Mouse (Mus musculus) forebrain, embryonic 16.5 days (tissue): Measurements from ENCODE around the gene Klhl30. TPM values are rescaled to one million over a fixed set of nuclear protein-coding genes. Genes with fewer than 3 reads are reported as not detected.

Experiments
- ATAC-seq: fragments of 200-750 bp; cut with Nextera tagmentation; 2 replicates; pipeline ENCODE4 v1.8.0; 2017; ENCODE audit warnings: mild to moderate bottlenecking, moderate library complexity
- H3K27ac ChIP-seq: fragments of 300-500 bp; sonication (generic); 2 replicates; pipeline ENCODE4 v1.5.1; 2014; ENCODE audit warnings: low read length, control low read depth
- H3K27me3 ChIP-seq: fragments of 300-500 bp; sonication (generic); replicated peaks from 2 replicates; pipeline ENCODE4 v1.6.1; 2014; ENCODE audit warnings: low read length; ENCODE audit not compliant: control insufficient read depth, insufficient read depth
- H3K36me3 ChIP-seq: fragments of 300-500 bp; sonication (generic); 2 replicates; pipeline ENCODE4 v1.6.1; 2014; ENCODE audit not compliant: control insufficient read depth, insufficient read depth
- H3K4me1 ChIP-seq: fragments of 300-500 bp; sonication (generic); replicated peaks from 2 replicates; pipeline ENCODE4 v1.6.1; 2014; ENCODE audit warnings: low read length; ENCODE audit not compliant: control insufficient read depth, insufficient read depth
- H3K4me2 ChIP-seq: fragments of 300-500 bp; sonication (generic); 2 replicates; pipeline ENCODE4 v1.6.1; 2014; ENCODE audit warnings: mild to moderate bottlenecking, low read length, control low read depth
- H3K4me3 ChIP-seq: fragments of 300-500 bp; sonication (generic); replicated peaks from 2 replicates; pipeline ENCODE4 v1.5.1; 2014; ENCODE audit warnings: mild to moderate bottlenecking, low read length, control low read depth
- H3K9ac ChIP-seq: fragments of 300-500 bp; sonication (generic); replicated peaks from 2 replicates; pipeline ENCODE4 v1.6.1; 2014; ENCODE audit warnings: low read depth, low read length, control low read depth
- H3K9me3 ChIP-seq: fragments of 300-500 bp; sonication (generic); 2 replicates; pipeline ENCODE4 v1.6.1; 2016; ENCODE audit warnings: low read length; ENCODE audit not compliant: control insufficient read depth
- WGBS: fragments of 180-500 bp; shearing (Covaris S2); extraction: QIAGEN DNeasy Blood & Tissue Kit; methylation state at CpG from one replicate; pipeline ENCODE4 v1.1.7; 2014; 5-methylcytosine and 5-hydroxymethylcytosine counted together
- polyA plus RNA-seq: library from polyadenylated mRNA; unstranded; fragments of >200 nt; fragmentation: Nextera tagmentation; extraction: Ambion mirVana; gene quantifications from 2 replicates; pipeline ENCODE4 v1.2.1, GENCODE M21; 2015

The Klhl30 gene
- polyA plus RNA-seq, 1 experiment from 2014 or later, result not detected

DNA sequence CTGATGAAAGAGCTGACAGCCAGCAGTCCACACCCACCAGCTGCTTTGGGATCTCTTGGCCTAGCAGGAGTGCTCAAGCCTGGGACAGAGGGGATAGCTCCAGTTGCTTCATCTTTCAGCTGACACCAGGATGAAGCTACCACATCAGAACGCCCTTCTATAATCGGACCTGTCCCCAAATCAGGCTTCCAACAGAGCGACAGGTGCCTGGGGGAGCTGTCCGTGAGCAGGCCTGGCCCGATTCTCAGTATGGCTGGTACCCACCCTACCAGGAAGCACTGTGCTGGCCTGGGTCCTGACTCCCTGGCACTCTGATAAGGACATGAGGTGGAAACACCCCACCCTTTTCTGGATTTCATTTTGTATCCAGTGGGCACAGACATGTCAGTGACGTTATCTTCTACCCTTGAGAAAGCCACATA, 22.6 kb downstream of the Klhl30 start:
- Histone ChIP-seq H3K9ac (no peak overlapping the region), H3K4me3 (no peak overlapping the region), H3K9me3 (no peaks in the 10 kb centered on the region), H3K27me3 (no peaks in the 10 kb centered on the region), H3K4me2 (no peak overlapping the region), H3K27ac (no peak overlapping the region), H3K4me1 (no peaks in the 10 kb centered on the region), H3K36me3 (peaks cover 45% of the 10 kb centered on the region)
- no peak for ATAC-seq
- 91% methylated on average over 6 of the region's 6 CpGs for WGBS

DNA sequence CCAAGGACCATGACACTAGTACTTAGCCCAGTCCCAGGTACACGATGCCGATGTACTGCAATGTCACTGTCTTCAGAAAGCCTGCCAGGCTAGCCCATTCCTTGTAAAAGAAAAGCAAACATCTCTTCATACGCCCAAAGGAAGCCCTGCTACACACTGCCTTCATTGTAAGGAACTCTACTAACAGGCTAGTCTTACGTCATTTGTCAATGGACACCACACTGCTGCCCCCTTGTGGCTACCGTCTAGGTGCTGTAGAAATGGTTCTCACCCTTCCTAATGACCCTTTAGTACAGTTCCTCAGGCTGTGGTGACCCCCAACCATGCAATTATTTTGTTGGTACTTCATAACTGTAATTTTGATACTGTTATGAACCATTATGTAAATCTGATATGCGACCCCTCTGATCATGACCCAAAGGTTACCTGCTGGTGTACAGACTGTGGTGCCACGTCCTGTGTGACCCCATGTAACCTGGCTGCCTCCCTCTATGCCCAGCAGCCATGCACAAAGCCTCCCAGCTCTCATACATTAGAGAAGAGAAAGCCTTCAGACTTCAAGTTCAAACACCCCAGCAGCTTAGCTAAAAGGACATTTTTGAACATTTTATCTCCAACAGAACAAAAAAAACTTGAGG, 29.8 kb downstream of the Klhl30 start:
- H3K4me2 ChIP-seq, result no peak overlapping the region
- no peaks in the 10 kb centered on the region for H3K4me1 ChIP-seq
- no peak overlapping the region for H3K9ac ChIP-seq
- H3K9me3 ChIP-seq, result no peaks in the 10 kb centered on the region
- WGBS, result 58% methylated on average over 7 of the region's 7 CpGs
- ATAC-seq, result peak; percentile 61; the same call in 1 of the 2 replicates
- no peaks in the 10 kb centered on the region for H3K27me3 ChIP-seq
- peaks cover 61% of the 10 kb centered on the region for H3K36me3 ChIP-seq
- no peak overlapping the region for H3K4me3 ChIP-seq
- no peak overlapping the region for H3K27ac ChIP-seq

DNA sequence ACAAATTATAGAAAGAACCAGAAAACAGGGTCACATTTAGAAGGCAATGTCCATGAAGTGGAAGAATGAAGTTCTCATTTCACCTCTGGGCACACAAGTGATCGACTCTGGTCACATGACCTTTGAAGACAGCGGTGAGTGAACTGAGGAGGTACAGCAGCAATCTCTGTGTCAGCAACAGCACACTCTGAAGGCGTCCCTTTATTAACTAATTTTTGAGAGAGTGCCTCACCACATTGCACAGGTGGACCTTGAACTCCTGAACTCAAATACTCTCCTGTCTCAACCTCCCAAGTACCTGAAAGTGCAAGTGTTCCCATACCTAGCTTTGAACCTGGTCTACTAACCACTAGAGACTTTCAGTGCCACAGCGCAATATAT, 30.3 kb downstream of the Klhl30 start:
- WGBS, result 91% methylated on average over 4 of the region's 4 CpGs

DNA sequence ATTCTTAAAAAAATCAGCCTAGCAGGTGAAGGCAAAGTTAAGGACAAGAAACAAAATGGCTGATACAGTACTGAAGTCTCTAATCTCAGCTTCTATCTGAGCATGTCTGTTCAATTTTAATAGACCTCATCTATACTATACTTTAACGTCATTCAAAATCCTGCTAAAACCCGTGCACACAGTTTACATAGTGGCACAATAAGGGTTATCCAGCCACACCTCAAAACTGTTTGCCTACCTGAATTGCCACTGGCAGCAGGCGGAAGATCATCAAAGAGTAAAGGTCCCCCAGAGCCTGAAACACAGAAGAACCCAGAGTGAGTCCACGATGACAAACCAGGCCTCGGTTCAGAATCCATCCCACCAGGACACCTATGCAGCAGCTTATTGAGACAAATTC, 39.6 kb downstream of the Klhl30 start:
- Histone ChIP-seq H3K36me3 (peaks cover 45% of the 10 kb centered on the region), H3K27ac (no peak overlapping the region), H3K4me2 (no peak overlapping the region), H3K4me1 (0 out of 2 replicates have a peak, but pooled peaks cover 7% of the 10 kb centered on the region), H3K9ac (no peak overlapping the region), H3K27me3 (no peaks in the 10 kb centered on the region), H3K9me3 (no peaks in the 10 kb centered on the region), H3K4me3 (no peak overlapping the region)
- 96% methylated on average over 5 of the region's 5 CpGs for WGBS
- ATAC-seq, result no peak

More for the DNA sequence above, 30.3 kb downstream of the Klhl30 start:
- Histone ChIP-seq H3K4me3 (no peak overlapping the region), H3K36me3 (peaks cover 60% of the 10 kb centered on the region), H3K9ac (no peak overlapping the region), H3K27ac (no peak overlapping the region), H3K4me2 (no peak overlapping the region), H3K27me3 (no peaks in the 10 kb centered on the region), H3K9me3 (no peaks in the 10 kb centered on the region), H3K4me1 (no peaks in the 10 kb centered on the region)
- no peak for ATAC-seq

DNA sequence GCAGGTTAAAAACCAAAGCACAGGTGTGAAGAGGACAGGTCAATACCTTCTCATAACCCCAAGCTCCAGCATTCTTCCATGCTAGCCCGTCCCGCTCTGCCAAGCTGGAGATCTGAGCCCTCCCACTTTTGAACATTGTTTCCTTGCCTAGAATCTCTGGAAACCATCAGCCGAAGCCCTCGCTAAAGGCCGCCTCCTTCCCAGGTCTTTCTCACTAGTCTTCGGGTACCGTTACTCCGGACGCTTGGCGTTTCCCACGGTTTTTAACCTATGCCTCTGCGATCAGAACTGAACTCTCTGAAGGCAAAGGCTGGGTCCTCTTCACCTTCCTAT, 47.1 kb downstream of the Klhl30 start:
- no peak for ATAC-seq

DNA sequence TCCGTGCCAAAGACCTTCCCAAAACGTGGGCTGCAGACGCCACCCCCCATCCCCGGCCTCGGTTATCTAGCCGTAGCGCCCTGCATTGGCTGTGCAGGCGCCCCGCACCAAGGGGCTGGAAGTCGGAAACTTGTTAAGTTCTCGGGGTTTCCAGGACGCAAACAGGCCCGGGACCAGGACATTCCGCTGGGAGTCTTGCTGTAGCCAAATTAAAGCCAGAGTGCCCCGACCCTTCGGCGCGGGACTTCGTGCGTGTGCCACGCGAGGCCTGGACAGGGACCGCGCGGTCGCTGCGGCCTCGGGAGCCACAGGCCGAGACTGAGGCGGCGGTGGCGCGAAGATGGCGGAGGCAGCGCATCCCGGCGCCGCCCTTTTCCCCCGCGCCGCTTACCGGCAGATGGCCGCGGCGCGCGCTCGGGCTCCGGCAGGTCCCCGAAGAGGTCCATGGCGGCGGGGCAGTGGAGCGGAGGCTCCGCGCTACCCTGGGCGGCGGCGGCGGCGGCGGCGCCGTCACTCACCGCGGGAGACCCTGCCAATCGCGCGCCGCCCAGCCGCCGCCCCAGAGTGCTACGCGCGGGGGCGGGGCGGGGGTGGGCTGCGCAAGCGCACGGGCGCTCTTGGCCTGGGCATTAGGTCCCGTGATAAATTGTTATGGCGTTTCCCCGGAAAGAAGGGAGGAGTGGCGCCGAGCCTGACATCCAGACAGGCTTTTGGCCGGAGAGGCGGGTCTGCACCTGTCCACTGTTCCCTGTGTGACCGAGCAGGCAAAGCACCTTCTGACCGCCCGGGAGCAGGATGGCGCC, 47.6 kb downstream of the Klhl30 start, which contains the start of gene Ilkap:
TSS of gene Ilkap (minus strand) at position 556 of the 803 bp plus-strand sequence.
- Histone ChIP-seq H3K9me3 (no peaks in the 10 kb centered on the region), H3K27ac (peak within 1 kb of the TSS; percentile 91), H3K4me1 (peaks cover 27% of the 10 kb centered on the region), H3K9ac (peak within 1 kb of the TSS; percentile 94), H3K4me2 (peak within 1 kb of the TSS; percentile 91), H3K27me3 (no peaks in the 10 kb centered on the region), H3K4me3 (peak within 1 kb of the TSS; percentile 94), H3K36me3 (peaks cover 2% of the 10 kb centered on the region; the same call in 1 of the 2 replicates)
- peak; percentile 98 for ATAC-seq
- 0% methylated on average over 65 of the region's 91 CpGs for WGBS

More for the DNA sequence above, 47.1 kb downstream of the Klhl30 start:
- Histone ChIP-seq H3K27ac (peak overlapping the region; percentile 91), H3K27me3 (no peaks in the 10 kb centered on the region), H3K4me2 (peak overlapping the region; percentile 91), H3K36me3 (peaks cover 3% of the 10 kb centered on the region; the same call in 1 of the 2 replicates), H3K9ac (peak overlapping the region; percentile 94), H3K4me1 (peaks cover 27% of the 10 kb centered on the region), H3K4me3 (peak overlapping the region; percentile 94), H3K9me3 (no peaks in the 10 kb centered on the region)
- whole genome bisulfite sequencing, result 1% methylated on average over 12 of the region's 12 CpGs

DNA sequence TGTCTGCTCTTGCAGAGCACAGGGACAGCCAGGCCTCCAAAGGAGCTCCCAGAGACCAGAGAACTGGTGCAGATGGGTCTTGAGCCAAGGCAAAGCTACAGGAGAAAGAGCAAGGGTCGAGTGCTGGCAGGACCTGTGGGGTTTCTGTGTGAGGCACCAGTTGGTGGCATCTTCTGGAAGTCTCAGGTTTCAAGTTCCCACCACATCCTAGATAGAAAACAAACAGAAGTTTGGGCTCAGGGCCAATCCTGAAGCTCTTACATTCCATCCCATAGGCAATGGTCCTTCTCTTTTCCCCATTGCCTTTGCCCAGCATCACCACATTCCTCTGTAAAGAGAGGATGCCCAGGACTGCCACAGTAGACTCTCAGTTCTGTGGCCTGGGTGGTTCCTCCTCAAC, 54.2 kb downstream of the Klhl30 start:
- no peaks in the 10 kb centered on the region for H3K27me3 ChIP-seq
- WGBS, result 39% methylated on average over 1 of the region's 1 CpGs
- no peaks in the 10 kb centered on the region for H3K36me3 ChIP-seq
- H3K4me1 ChIP-seq, result no peaks in the 10 kb centered on the region
- no peak overlapping the region for H3K4me3 ChIP-seq
- H3K4me2 ChIP-seq, result no peak overlapping the region
- no peak overlapping the region for H3K9ac ChIP-seq
- no peaks in the 10 kb centered on the region for H3K9me3 ChIP-seq
- ATAC-seq, result no peak
- no peak overlapping the region for H3K27ac ChIP-seq

DNA sequence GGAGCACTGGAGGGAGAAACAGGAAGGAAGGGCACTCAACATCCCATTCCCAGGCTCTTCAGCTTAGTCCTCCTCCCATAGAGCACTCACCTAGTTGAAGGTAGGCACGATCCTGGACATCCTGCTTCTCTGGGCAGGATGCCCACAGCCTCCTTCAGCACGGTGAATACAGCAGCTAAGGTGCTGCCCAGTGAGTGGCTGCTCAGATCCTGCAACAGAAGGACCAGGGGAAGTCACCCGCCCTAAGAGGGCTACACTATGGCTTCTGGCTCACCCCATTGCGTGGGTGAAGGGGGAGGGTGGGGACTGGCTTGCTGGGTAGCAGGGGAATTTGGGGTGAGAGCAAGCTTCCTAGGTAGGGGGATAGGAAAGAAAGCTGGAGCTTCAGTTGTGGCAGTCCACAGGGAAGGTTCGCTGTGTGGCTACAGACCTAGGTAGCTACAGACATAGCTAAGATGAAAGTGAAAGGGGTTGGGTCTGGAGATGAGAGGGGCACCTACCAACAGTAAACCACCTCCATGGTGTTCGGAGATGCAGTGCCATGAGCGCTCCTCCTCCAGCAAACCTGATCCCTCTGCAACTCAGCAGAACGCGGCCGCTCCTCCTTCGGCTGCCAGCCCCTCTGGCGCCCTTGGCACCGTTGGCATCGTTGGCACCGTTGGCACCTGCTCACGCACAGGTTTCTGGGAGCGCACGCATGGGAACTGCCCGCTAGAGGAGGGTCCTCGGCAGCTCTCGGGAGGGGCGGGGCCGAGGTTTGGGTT, 54.8 kb downstream of the Klhl30 start:
- H3K9ac ChIP-seq, result no peak overlapping the region
- 57% methylated on average over 23 of the region's 23 CpGs for WGBS
- H3K4me1 ChIP-seq, result no peaks in the 10 kb centered on the region
- H3K36me3 ChIP-seq, result no peaks in the 10 kb centered on the region
- H3K27ac ChIP-seq, result no peak overlapping the region
- H3K4me3 ChIP-seq, result no peak overlapping the region
- no peaks in the 10 kb centered on the region for H3K27me3 ChIP-seq
- H3K9me3 ChIP-seq, result no peaks in the 10 kb centered on the region
- peak overlapping the region; percentile 15; the same call in 1 of the 2 replicates for H3K4me2 ChIP-seq
- peak; percentile 28; the same call in 1 of the 2 replicates for ATAC-seq

DNA sequence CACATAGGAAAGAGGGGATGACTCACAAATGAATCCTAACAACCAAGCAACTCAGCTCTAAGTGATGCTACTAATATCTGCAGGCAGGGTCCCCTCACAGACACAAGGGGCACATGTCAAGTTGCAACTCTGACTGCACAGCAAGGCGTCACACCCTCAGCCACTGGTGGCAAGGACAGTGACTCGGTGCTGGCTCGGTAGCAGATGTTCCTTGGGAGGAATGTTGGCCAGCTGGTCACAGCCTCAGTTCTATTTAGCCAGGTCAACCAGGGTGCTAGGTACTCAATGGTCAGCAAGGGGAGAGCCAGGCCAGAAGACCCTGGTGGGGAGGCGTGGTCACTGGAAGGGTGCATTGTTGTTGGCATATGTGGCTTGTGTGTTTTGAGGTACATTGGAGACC, 57.0 kb downstream of the Klhl30 start:
- 95% methylated on average over 4 of the region's 4 CpGs for WGBS
- no peak for ATAC-seq
- H3K27me3 ChIP-seq, result no peaks in the 10 kb centered on the region
- no peak overlapping the region for H3K4me2 ChIP-seq
- peaks cover 15% of the 10 kb centered on the region for H3K4me1 ChIP-seq
- no peaks in the 10 kb centered on the region for H3K9me3 ChIP-seq
- H3K9ac ChIP-seq, result no peak overlapping the region
- H3K27ac ChIP-seq, result no peak overlapping the region
- H3K36me3 ChIP-seq, result no peaks in the 10 kb centered on the region
- no peak overlapping the region for H3K4me3 ChIP-seq
